Mouse (Mus musculus) thymus, adult 2 months (tissue): ENCODE measurements around the gene Dpep3.

Source experiments
- CTCF ChIP-seq: fragments of 200-500 bp; IDR thresholded peaks from 2 replicates; pipeline ENCODE4 v1.5.1; 2012; ENCODE audit warnings: mild to moderate bottlenecking, control low read depth, low read length, moderate library complexity, borderline replicate concordance; ENCODE audit not compliant: control insufficient read depth, poor library complexity, insufficient read depth; ENCODE audit errors: extremely low read depth
- POLR2A ChIP-seq: fragments of 200-500 bp; IDR thresholded peaks from 2 replicates; pipeline ENCODE4 v1.6.1; 2012; ENCODE audit warnings: mild to moderate bottlenecking, low read length, control low read depth, moderate library complexity; ENCODE audit not compliant: control insufficient read depth, poor library complexity, insufficient read depth; ENCODE audit errors: extremely low read depth

DNA sequence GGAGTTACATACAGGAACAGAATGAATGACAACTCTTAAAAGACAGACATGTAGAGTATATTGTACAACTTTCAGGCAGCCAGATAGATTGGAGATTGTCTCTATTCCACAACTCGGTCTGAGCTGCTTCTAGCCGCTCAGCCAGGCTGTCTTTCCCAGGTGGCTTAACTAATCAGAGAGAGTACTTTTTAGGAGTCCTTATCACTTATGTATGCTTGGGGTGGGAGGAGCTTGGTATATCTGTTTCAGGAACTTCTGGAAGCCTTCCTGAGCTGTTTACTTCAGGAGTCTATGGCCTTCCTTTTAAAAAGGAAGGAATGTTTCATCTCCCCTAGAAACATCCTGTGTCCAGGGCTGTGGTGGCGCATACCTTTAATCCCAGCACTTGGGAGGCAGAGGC, 38.8 kb upstream of the Dpep3 start:
- TF ChIP-seq POLR2A (no peak), CTCF (no peak)
